Mouse (Mus musculus) embryonic fibroblast, embryonic 13.5 days (primary cell): ENCODE measurements around the gene Alpl. TPM values are rescaled to one million over a fixed set of nuclear protein-coding genes. Genes with fewer than 3 reads are reported as not detected.

Experiments
- H3K27ac ChIP-seq: 2 replicates; pipeline ENCODE4 v1.5.1; 2012; ENCODE audit warnings: low read length, control low read depth, inconsistent platforms; ENCODE audit not compliant: insufficient read depth
- H3K4me1 ChIP-seq: 2 replicates; pipeline ENCODE4 v1.6.1; 2011; ENCODE audit warnings: low read length; ENCODE audit not compliant: control insufficient read depth, insufficient read depth
- H3K4me3 ChIP-seq: 2 replicates; pipeline ENCODE4 v1.5.1; 2011; ENCODE audit warnings: mild to moderate bottlenecking, control low read depth, low read length; ENCODE audit not compliant: insufficient read depth
- CTCF ChIP-seq: IDR thresholded peaks from 2 replicates; pipeline ENCODE4 v1.5.1; 2011; ENCODE audit warnings: mild to moderate bottlenecking, control low read depth, low read length, moderate library complexity, borderline replicate concordance; ENCODE audit not compliant: insufficient read depth
- POLR2A ChIP-seq: IDR thresholded peaks from 2 replicates; pipeline ENCODE4 v1.6.1; 2011; ENCODE audit warnings: low read depth, mild to moderate bottlenecking, control low read depth, low read length, moderate library complexity
- polyA plus RNA-seq: library from polyadenylated mRNA; stranded (reverse); fragments of >200 nt; gene quantifications from 2 replicates; pipeline ENCODE4 v1.2.4, GENCODE M21; 2011; ENCODE audit warnings: low read depth; ENCODE audit not compliant: missing spikeins, insufficient read length

Alpl gene
- polyA plus RNA-seq, 1 experiment: 0.68 TPM

DNA sequence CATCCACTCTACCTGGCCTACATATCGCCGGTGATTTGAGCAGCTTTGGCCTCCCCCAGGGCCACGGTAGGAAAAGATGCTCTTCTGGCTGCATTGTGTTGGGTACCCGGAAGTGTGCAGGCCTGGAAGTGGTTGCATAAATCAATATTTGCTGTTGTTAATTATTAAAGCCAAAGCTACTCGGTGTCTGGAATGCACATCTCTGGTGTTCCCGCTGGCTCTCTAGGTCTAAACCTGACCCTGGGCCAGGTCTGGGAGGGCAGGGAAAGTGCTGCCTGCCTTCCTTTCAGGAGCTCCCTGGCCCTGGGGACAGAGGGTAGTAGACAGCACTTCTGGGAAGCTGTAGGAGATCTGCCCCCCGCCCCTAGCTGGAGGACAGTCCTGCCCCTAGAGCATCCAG, 89.7 kb downstream of the Alpl start:
- H3K27ac ChIP-seq: no peak overlapping the region
- no peak overlapping the region for H3K4me3 ChIP-seq
- TF ChIP-seq CTCF: no peak
- no peak for TF ChIP-seq POLR2A
- H3K4me1 ChIP-seq: no peaks in the 10 kb centered on the region

DNA sequence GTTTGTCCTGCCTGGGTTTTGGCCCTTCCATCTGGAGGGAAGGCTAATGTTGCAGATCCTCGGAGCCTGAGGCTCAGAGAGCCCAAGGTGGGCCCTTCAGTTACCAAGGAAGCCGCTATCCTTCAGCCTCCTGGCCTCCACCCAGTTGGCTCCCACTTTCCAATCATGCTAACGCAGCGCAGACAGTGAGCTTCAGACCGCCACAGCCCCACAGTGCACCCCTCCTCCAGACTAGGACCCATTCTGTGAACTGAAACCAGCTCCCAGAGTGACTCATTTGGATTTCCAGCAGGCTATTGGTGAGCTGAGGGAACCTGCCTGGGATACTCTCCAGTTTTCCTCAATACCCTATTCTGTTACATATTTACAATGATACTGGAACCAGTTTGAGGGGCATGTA, 90.8 kb downstream of the Alpl start:
- Histone ChIP-seq H3K4me3 (no peak overlapping the region), H3K27ac (no peak overlapping the region), H3K4me1 (no peaks in the 10 kb centered on the region)
- TF ChIP-seq POLR2A (no peak), CTCF (no peak)

DNA sequence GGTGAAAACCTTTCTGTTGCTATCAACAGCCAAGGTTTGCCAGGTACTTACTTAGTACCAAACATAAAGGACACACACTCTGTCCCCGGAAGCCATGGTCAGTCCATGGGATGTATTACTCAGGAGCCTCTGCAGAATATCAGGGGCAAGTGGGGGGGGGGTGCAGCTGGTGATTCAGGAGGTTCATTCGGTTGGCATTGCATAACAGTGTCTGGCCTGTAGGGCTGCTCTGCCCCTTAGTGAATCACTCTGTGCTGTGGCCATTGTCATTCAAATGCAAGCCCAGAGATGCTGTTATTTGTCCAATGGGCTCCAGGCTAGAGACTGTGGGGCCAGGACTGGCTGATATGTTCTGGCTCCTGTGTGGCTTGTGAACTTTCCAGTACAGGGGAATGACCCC, 91.6 kb downstream of the Alpl start:
- Histone ChIP-seq H3K4me1 (no peaks in the 10 kb centered on the region), H3K27ac (no peak overlapping the region), H3K4me3 (no peak overlapping the region)
- TF ChIP-seq CTCF (no peak), POLR2A (no peak)

DNA sequence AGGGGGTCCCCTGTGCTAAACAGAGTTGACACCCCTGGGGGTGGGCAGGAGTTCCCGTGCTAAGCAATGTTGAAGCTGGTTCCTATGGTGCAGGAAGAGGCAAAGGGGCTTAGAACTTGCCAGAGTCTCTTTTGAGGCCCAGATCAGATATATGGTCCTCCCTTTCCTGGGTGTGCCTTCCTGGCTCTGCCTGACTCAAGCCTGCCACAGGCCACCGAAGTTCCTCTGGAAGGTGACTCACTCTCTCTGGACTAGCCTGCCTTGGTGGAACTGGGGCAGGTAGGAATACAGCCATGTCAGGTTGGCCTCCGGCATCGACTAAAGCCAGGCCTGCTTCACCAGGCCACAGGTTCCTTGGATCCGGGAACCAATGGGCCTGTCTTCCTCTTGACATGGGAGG, 93.1 kb downstream of the Alpl start:
- TF ChIP-seq CTCF (no peak), POLR2A (no peak)
- Histone ChIP-seq H3K4me1 (no peaks in the 10 kb centered on the region), H3K27ac (no peak overlapping the region), H3K4me3 (no peak overlapping the region)

DNA sequence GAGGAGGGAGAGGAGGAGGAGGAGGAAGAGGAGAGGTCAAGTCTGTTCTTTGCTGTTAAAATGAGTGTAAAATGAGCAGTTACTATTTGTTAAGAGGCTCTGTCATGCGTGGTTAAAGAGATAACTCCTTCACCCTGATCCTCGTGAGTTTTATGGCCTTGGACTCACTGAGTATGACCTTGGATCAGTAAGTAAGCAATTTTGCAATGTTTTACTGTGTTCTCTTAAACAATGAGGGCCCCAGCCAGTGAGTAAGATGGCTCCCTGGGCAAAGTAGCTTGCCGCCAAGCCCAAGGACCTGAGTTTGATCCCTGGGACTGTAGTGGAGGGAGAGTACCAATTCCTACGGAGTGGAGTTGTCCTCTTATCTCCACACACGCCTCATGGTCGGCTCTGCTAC, 95.2 kb downstream of the Alpl start:
- Histone ChIP-seq H3K4me3 (no peak overlapping the region), H3K27ac (no peak overlapping the region), H3K4me1 (no peaks in the 10 kb centered on the region)
- TF ChIP-seq POLR2A: no peak

DNA sequence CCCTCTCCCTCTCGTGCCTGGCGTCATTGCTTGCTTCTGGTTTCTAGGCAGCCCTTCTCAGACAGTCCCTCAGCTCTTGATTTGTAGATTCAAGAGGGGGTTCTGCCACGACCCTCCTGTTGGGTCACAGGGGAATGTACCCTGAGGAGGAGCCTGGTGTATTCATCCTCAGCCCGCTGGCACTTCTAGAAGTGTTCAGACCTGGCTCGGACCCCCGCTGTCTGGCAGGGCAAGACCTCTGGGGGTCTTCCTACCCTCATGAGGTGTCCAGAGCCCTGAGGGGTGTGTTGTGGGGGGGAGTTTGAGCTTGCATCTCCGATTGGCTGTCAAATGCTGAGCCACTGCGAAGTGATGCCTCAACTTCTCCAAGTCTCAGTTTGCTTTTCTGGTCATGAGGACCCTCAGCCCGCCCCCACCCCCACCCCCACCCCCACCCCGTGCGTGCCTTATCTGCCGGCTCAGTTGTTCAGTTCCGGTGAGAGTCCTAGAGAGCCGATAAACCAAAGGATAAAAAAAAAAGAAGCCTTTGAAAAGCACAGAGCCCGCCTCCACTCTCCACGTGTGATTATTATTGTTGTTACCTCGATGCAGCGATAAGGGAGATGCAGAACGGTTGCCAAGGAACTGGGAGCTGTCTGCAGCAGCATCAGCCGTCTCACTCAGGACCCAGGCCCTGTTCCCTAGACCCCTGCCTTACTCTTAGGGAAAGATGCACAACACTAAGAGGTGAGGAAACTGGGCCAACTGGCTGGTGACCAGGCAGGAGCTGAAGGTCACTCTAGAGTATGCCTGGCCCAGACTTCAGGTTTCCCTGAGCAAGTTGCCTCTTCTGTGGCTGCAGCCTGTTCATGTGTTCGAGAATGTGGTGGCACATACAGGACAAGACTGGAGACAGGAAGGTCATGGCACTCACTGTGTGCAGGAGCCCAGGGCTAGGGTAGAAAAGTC, 96.6 kb downstream of the Alpl start:
- TF ChIP-seq POLR2A (no peak), CTCF (no peak)
- H3K4me1 ChIP-seq: no peaks in the 10 kb centered on the region
- no peak overlapping the region for H3K4me3 ChIP-seq
- no peak overlapping the region for H3K27ac ChIP-seq

DNA sequence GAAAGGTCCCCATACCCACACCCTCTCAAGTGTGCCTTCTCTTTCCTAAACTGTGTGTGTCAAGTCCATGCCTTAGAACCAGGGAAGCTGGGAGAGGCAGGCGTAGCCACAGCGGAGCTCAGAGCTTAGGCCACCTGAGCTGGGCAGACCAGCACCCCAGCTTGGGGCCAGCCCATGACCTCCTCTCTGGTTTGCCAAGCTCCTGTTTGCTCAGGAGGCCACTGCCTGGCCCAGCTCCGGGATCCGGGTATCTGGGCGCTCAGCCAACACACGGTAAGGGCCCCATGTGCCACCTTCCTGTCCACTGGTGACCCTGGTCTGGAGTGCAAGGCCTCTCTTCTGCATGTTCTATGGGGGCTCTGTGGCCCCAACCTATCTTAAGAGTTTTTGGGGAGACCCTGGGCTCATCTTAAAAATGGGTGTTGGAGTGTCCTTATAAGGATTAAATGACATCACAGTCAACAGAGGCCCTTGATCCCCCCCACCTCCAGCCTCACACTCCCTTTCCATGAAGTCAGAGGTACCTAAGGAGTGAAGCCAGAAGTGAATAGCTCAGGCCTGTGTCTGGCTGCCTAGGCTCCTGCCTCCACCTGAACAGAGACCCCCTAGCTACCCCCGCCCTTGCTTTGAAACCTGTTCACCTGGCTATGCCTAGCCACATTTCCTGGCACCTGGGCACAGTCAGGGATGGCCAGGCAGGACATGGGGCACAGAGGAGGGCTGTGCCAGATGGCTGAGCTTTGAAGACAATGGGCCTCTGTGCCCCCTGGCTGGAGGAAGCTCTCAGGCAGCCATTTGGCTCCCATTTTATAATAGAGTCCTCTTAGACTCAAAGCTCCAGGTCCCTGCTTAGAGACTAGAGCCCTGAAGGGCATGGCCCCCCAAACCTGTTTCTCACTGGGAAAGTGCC, 97.9 kb downstream of the Alpl start:
- no peak overlapping the region for H3K4me3 ChIP-seq
- H3K4me1 ChIP-seq: no peaks in the 10 kb centered on the region
- no peak overlapping the region for H3K27ac ChIP-seq
- no peak for TF ChIP-seq POLR2A
- TF ChIP-seq CTCF: no peak

DNA sequence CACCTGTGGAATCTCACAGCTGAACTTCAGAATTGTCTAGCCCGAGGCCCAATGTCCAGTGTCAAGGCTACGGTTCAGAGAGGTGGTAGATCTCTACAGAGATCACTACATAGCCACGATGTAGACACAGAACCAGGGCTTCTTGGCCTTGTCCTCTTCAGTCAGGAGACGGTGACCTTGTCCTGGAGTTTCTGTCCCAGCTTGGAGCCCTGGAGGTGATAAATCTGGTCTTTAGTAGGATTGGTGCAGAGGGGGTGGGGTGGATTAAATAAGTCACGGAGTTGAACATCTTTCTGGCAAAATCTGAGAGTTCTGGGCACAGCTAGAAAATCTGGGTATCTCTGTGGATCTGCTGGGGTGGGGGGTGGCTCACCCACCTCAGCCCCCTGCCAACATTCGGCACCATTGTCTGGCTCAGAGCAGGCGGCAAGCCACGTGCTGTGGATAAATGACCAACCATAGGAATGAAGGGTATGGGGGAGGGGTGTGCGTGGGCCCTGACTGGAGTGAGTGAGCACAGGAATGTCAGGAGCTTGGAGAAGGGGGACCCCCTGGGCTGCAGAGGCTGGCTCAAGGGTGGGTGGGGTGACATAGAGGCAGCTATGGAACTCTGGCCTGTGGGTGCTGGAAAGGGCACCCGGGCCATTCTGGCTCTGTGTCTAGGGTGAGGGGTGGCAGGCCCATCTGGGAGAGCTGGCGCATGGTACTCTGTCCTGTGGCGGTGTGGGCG, 98.9 kb downstream of the Alpl start:
- H3K4me3 ChIP-seq: no peak overlapping the region
- H3K4me1 ChIP-seq: no peaks in the 10 kb centered on the region
- H3K27ac ChIP-seq: no peak overlapping the region
- TF ChIP-seq CTCF (no peak), POLR2A (no peak)

DNA sequence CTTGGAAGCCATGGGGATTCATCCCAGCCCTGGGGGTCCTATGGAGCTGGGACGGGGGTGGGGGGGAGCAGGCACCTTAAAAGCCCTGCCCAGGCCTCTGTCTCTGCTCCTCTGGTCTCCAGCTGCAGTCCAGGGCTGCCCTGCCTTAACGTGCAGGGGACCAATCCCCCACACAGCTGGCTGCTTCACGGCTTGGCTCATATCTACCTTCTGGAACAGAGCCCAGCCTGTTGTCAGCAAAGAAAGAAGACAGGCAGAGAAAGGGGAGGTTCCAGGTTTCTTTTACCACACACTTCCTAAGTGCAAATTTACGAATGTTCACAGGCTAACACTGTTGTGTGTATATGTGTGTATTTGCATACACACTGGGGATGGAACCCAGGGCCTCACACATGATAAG, 100.3 kb downstream of the Alpl start:
- Histone ChIP-seq H3K4me3 (no peak overlapping the region), H3K27ac (no peak overlapping the region), H3K4me1 (no peaks in the 10 kb centered on the region)
- TF ChIP-seq CTCF (no peak), POLR2A (no peak)
